Mouse (Mus musculus) midbrain, embryonic 14.5 days (tissue): ENCODE measurements around the gene C2cd3. TPM values are rescaled to one million over a fixed set of nuclear protein-coding genes. Genes with fewer than 3 reads are reported as not detected.
A peak's percentile ranks its signal among the peaks of the same experiment; 100 is the strongest.

Experiments
- ATAC-seq: fragments of 200-750 bp; cut with Nextera tagmentation; 2 replicates; pipeline ENCODE4 v1.8.0; 2017; ENCODE audit warnings: moderate number of reproducible peaks, moderate library complexity; ENCODE audit not compliant: low FRiP score, low TSS enrichment
- DNase-seq: peaks from one replicate; pipeline ENCODE4 v3.0.0-alpha.2; 2015
- H3K27ac ChIP-seq: fragments of 300-500 bp; sonication (generic); replicated peaks from 2 replicates; pipeline ENCODE4 v1.5.1; 2014; ENCODE audit warnings: mild to moderate bottlenecking, low read depth, low read length, moderate library complexity
- H3K27me3 ChIP-seq: fragments of 300-500 bp; sonication (generic); 2 replicates; pipeline ENCODE4 v1.6.1; 2014; ENCODE audit warnings: low read length, control low read depth, mixed read lengths; ENCODE audit not compliant: control insufficient read depth, insufficient read depth
- H3K36me3 ChIP-seq: fragments of 300-500 bp; sonication (generic); 2 replicates; pipeline ENCODE4 v1.6.1; 2014; ENCODE audit warnings: low read length, control low read depth; ENCODE audit not compliant: control insufficient read depth, insufficient read depth
- H3K4me1 ChIP-seq: fragments of 300-500 bp; sonication (generic); 2 replicates; pipeline ENCODE4 v1.6.1; 2014; ENCODE audit warnings: mild to moderate bottlenecking, antibody characterized with exemption, low read length, control low read depth; ENCODE audit not compliant: control insufficient read depth, insufficient read depth
- H3K4me2 ChIP-seq: fragments of 300-500 bp; sonication (generic); 2 replicates; pipeline ENCODE4 v1.6.1; 2014; ENCODE audit warnings: mild to moderate bottlenecking, low read length, moderate library complexity
- H3K4me3 ChIP-seq: fragments of 300-500 bp; sonication (generic); replicated peaks from 2 replicates; pipeline ENCODE4 v1.5.1; 2014; ENCODE audit warnings: low read depth, low read length
- H3K9ac ChIP-seq: fragments of 300-500 bp; sonication (generic); replicated peaks from 2 replicates; pipeline ENCODE4 v1.6.1; 2014; ENCODE audit warnings: mild to moderate bottlenecking, low read length, moderate library complexity
- H3K9me3 ChIP-seq: fragments of 300-500 bp; sonication (generic); 2 replicates; pipeline ENCODE4 v1.6.1; 2016; ENCODE audit warnings: low read length, control low read depth, mixed read lengths; ENCODE audit not compliant: control insufficient read depth
- WGBS: fragments of 180-500 bp; shearing (Covaris S2); extraction: QIAGEN DNeasy Blood & Tissue Kit; methylation state at CpG from one replicate; pipeline ENCODE4 v1.1.7; 2014; 5-methylcytosine and 5-hydroxymethylcytosine counted together
- polyA plus RNA-seq: library from polyadenylated mRNA; unstranded; fragments of >200 nt; fragmentation: Nextera tagmentation; extraction: Ambion mirVana; gene quantifications from 2 replicates; pipeline ENCODE4 v1.2.1, GENCODE M21; 2014

Gene C2cd3
- polyA plus RNA-seq, 1 experiment from 2014 or later = 27.7 TPM

- Histone ChIP-seq H3K9me3 (no peaks in the 10 kb centered on the region), H3K4me2 (no peak overlapping the region), H3K9ac (no peak overlapping the region), H3K36me3 (peaks cover 61% of the 10 kb centered on the region), H3K4me3 (no peak overlapping the region), H3K27ac (no peak overlapping the region), H3K27me3 (no peaks in the 10 kb centered on the region), H3K4me1 (no peaks in the 10 kb centered on the region)
- ATAC-seq (no peak), DNase-seq (no peak)
- 90% methylated on average over 6 of the region's 6 CpGs for WGBS
These were observed 89.7 kb downstream of the C2cd3 start for GRCm38 (mm10) chr7:100461621-100462151.

- H3K27me3 ChIP-seq = no peaks in the 10 kb centered on the region
- no peak overlapping the region for H3K9ac ChIP-seq
- 92% methylated on average over 9 of the region's 9 CpGs for WGBS
- DNase-seq (no peak), ATAC-seq (no peak)
- H3K4me3 ChIP-seq = no peak overlapping the region
- H3K4me1 ChIP-seq = no peaks in the 10 kb centered on the region
- H3K36me3 ChIP-seq = peaks cover 55% of the 10 kb centered on the region
- no peak overlapping the region for H3K4me2 ChIP-seq
- H3K9me3 ChIP-seq = no peaks in the 10 kb centered on the region
- no peak overlapping the region for H3K27ac ChIP-seq
These were observed 91.2 kb downstream of the C2cd3 start for GRCm38 (mm10) chr7:100463194-100463593.

- Histone ChIP-seq H3K36me3 (peaks cover 58% of the 10 kb centered on the region), H3K4me2 (no peak overlapping the region), H3K27ac (no peak overlapping the region), H3K9me3 (no peaks in the 10 kb centered on the region), H3K9ac (no peak overlapping the region), H3K4me1 (no peaks in the 10 kb centered on the region), H3K27me3 (no peaks in the 10 kb centered on the region), H3K4me3 (no peak overlapping the region)
- 92% methylated on average over 10 of the region's 10 CpGs for WGBS
- no peak for ATAC-seq
- DNase-seq = no peak
These were observed 91.7 kb downstream of the C2cd3 start for GRCm38 (mm10) chr7:100463757-100464156.

GRCm38 (mm10) chr7:100464248-100464647, 92.2 kb downstream of the C2cd3 start:
- WGBS = 94% methylated on average over 7 of the region's 7 CpGs
- no peak overlapping the region for H3K9ac ChIP-seq

GRCm38 (mm10) chr7:100465248-100465647, 93.2 kb downstream of the C2cd3 start:
- DNase-seq (no peak), ATAC-seq (no peak)
- Histone ChIP-seq H3K36me3 (peaks cover 57% of the 10 kb centered on the region), H3K4me2 (no peak overlapping the region), H3K9ac (no peak overlapping the region), H3K4me3 (no peak overlapping the region), H3K4me1 (no peaks in the 10 kb centered on the region), H3K9me3 (no peaks in the 10 kb centered on the region), H3K27me3 (no peaks in the 10 kb centered on the region), H3K27ac (no peak overlapping the region)
- 83% methylated on average over 4 of the region's 4 CpGs for WGBS

More at GRCm38 (mm10) chr7:100464248-100464647, 92.2 kb downstream of the C2cd3 start:
- Histone ChIP-seq H3K4me1 (no peaks in the 10 kb centered on the region), H3K4me2 (no peak overlapping the region), H3K27ac (no peak overlapping the region), H3K4me3 (no peak overlapping the region), H3K36me3 (peaks cover 58% of the 10 kb centered on the region), H3K9me3 (no peaks in the 10 kb centered on the region), H3K27me3 (no peaks in the 10 kb centered on the region)
- no peak for DNase-seq
- no peak for ATAC-seq

- no peaks in the 10 kb centered on the region for H3K4me1 ChIP-seq
- H3K4me2 ChIP-seq = no peak overlapping the region
- no peak overlapping the region for H3K9ac ChIP-seq
- no peak overlapping the region for H3K4me3 ChIP-seq
- H3K27ac ChIP-seq = no peak overlapping the region
- no peaks in the 10 kb centered on the region for H3K27me3 ChIP-seq
- 80% methylated on average over 5 of the region's 5 CpGs for WGBS
- ATAC-seq = no peak
- no peaks in the 10 kb centered on the region for H3K9me3 ChIP-seq
- H3K36me3 ChIP-seq = peaks cover 56% of the 10 kb centered on the region
- peak; percentile 10 for DNase-seq
These were observed 93.8 kb downstream of the C2cd3 start for GRCm38 (mm10) chr7:100465656-100466309.

- DNase-seq = no peak
- ATAC-seq = no peak
- Histone ChIP-seq H3K4me2 (no peak overlapping the region), H3K4me1 (no peaks in the 10 kb centered on the region), H3K27me3 (no peaks in the 10 kb centered on the region), H3K36me3 (peaks cover 47% of the 10 kb centered on the region), H3K9me3 (no peaks in the 10 kb centered on the region), H3K9ac (no peak overlapping the region), H3K4me3 (no peak overlapping the region), H3K27ac (no peak overlapping the region)
- 92% methylated on average over 11 of the region's 11 CpGs for WGBS
These were observed 94.9 kb downstream of the C2cd3 start for GRCm38 (mm10) chr7:100466781-100467510.

GRCm38 (mm10) chr7:100468761-100469160, 96.7 kb downstream of the C2cd3 start:
- ATAC-seq (no peak), DNase-seq (no peak)
- no peak overlapping the region for H3K27ac ChIP-seq
- H3K36me3 ChIP-seq = peaks cover 46% of the 10 kb centered on the region
- no peaks in the 10 kb centered on the region for H3K4me1 ChIP-seq
- H3K4me3 ChIP-seq = no peak overlapping the region
- 86% methylated on average over 6 of the region's 6 CpGs for WGBS
- H3K9me3 ChIP-seq = no peaks in the 10 kb centered on the region
- H3K9ac ChIP-seq = no peak overlapping the region
- H3K27me3 ChIP-seq = no peaks in the 10 kb centered on the region
- H3K4me2 ChIP-seq = no peak overlapping the region

GRCm38 (mm10) chr7:100469502-100469901, 97.5 kb downstream of the C2cd3 start:
- Histone ChIP-seq H3K27me3 (no peaks in the 10 kb centered on the region), H3K4me3 (no peak overlapping the region), H3K4me1 (no peaks in the 10 kb centered on the region), H3K9me3 (no peaks in the 10 kb centered on the region), H3K9ac (no peak overlapping the region), H3K36me3 (peaks cover 41% of the 10 kb centered on the region), H3K4me2 (no peak overlapping the region), H3K27ac (no peak overlapping the region)
- DNase-seq (no peak), ATAC-seq (no peak)
- WGBS = 92% methylated on average over 1 of the region's 1 CpGs
